Mouse (Mus musculus) MEL-GATA-1-ER (cell line): ENCODE measurements at regions not wholly inside any gene's neighbourhood (a gene's known extent, or its start where the extent isn't known, plus 50 kb on each side); places are given as distances from the start of the nearest gene placed in this dataset.

ENCODE experiments used
- DNase-seq: peaks from one replicate; pipeline ENCODE4 v3.0.0-alpha.2; 2012; ENCODE audit warnings: low read depth; ENCODE audit errors: extremely low read depth

DNA sequence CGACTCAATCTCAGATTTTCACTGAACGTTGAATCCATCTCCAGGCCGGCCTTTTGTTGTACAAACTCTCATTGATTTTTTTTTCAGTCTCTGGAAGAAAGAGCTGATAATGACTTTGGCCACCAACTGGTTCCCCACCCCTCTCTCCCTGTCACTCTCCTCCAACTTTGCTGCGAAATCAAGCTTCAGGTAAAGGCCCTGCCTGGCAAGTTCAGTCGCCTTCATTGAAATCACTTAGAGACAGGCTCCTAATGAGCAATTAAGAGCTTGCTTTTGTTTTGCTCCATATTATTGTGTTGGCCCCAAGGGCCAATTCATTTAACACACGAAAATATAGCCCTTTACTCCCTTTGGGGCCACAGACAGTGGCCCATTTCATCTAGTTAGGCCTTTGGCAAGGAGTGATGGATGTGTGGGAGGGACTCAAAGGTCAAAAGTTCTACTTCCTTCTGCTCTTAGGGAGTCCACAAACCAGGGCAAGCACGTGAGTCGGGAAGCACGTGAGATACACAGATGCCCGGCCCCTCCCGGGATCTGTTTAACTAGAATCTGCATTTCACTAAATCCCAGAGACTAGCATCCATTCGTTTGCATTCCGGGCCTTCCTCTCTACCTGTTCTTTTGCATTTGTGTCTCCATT, 120.0 kb downstream of the Dact1 start:
- DNase-seq, result no peak

DNA sequence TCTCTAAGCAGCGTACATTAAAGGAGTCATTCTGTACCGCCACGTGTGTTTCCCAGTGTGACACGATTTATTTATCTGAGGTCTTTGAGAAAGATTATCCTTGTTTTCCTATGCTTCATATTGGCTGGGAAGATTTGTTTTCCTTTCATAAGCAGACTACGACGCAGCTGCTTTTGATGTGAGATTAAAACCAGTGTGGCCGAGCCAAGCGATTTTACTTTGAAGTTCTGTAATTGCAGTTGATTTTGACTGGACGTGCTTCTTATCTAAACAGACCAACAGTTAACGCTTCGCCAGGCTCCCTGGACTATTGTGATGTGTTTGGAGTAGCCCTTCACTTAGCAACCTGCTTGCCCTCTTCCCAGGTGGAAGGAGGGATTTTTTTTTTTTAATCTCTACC, 120.6 kb downstream of the Dact1 start:
- no peak for DNase-seq

DNA sequence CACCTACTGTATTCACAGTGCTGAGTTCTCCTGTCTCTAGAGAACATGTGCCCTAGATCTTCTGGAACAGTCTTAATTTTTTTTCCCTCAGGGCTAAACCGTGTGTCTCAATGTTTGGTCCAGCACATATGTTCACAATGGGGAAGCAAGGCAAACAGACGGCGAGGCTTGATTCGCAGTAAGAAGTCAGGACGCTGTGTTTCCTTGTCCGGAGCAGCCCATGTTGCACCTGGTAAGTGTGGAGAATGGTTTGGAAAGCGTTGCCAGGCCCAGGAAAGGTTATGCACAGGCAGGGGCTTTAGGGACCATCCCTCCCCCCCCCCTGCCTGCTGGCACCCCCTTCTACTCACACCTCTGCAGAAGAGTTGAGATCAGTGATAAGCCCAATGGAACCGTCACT, 121.4 kb downstream of the Dact1 start:
- DNase-seq, result no peak

DNA sequence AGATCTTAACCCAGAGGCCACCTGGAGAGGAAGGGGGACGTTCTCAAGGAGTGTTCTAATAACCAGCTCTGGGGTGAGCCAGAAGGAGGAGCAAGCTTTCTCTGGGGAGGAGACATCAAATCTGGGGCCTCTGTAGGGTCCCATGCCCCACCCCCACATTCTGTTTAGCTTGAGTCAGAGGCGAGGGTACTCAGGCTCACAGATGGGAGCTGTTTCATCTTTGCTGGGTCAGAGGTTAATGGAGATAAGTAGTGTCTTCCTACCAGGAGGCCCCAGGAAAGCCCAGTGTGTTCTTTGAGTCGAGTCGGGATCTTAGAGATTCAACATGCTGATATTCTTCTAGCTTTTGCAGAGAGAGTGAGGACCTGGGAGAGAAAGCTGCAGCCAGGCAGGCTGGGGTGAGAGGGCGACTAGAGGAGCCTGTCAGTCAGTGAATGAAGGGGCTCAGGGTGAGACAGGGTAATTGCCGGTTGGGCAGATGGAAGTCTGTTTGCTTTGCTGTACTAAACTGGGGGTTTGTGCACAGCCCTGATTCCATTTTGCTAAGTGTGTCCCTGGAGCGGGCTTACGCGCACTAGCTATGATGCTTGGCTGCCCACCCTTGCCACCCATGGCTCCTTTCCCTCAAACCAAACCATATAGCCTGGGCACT, 124.0 kb downstream of the Dact1 start:
- no peak for DNase-seq

DNA sequence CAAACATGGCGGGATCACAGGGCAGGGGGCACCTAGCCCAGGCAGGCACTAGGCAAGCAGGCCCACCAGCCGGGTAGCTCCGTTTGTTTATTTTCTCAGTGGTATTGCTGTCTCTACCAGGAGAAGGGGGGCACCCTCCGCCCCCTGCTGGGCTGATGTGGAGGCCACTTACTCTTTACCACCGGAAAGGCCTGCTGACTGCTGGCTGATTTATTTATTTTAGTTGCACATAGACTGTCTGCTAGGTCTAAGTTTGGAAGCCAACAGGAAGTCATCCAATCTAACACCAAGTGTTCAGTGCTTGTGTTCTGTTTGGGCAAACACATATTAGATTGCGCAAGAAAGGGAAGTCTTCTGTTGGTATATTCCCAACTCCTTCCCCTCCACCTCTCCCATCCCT, 128.6 kb downstream of the Dact1 start:
- no peak for DNase-seq

DNA sequence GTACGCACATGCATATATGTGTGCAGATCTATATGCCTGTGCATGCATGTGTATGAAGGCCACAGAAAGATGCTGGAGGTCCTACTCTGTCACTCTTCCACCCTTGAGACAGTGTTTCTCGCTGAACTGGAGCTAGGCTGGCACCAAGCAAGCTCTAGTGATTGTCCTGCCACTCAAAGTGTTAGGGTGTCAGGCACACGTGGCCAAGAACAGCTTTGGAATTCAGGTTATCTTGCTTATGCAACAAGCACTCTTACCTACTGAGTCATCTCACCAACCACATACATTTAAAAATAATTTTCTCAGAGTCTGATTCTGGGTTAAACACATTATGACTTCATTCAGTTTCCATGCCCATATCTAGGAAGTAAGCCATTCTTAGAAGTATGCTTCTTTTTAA, 131.2 kb downstream of the Dact1 start:
- DNase-seq, result no peak

DNA sequence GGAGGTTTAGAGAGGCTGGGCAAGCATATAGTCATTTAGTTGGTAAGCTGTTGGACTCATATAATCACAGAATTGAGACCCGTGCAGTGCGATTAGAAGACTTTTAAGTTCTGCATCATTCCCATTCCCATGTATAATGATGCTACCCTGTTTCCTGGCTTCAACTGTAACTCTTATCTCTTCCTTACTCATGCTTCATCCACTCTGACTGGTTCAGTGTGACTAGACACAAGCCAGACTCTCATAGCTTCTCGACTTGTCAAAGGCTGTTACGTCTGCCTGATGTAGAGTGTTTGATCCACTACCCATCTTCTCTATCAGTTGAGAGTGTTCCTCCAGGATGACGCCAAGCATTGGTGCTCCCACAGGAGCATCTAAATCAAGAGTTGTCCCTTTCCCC, 131.6 kb downstream of the Dact1 start:
- DNase-seq, result no peak

DNA sequence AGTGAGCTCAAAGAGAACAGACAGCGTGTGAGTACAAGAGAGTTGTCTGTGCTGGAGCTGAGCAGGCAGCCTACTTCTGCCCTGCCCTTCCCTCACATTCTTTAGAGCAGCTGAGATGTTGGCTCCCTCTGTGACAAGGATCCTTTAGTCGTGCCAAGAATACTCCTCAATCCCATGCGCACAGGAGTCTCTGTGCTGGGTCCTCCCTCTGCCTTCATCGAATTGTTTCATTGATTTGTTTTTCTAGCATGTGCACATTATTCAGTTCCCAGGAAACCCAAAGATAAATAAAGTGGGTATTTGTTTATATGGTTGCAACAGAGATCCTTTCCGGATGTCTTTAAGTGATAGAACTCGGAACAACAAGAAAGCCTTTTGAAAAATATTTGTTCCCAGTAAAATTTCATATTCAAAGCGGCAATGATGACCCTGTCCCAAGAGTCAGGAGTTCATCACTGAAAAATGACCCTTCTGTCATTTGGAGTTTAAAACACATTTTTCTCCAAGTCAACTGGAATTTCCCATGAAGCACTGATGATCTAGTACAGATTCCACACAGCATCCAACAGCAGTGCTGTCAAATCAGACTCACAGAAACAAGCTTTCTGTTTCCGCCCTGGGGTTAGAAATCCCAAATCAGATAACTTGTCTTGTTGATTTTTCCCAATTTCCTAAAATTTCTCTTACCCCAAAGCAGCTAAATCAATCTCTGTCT, 136.7 kb downstream of the Dact1 start:
- no peak for DNase-seq

DNA sequence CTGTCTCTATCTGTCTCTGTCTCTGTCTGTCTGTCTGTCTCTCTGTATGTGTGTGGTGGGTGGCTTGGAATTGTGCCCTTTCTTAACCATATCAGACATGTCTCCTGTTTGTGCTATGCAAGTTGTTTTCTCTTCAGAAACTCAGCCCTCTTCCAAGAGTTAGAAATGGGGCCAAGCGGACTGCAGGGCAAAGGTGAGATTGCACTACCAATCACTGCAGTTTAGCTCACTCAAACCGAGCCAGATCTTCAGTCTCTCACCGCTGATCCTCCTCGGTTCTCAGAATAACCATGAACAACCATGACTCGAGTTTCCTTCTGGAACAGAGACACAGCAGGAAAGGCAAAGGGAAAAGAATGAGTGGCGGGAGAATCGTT, 137.2 kb downstream of the Dact1 start:
- DNase-seq, result no peak

DNA sequence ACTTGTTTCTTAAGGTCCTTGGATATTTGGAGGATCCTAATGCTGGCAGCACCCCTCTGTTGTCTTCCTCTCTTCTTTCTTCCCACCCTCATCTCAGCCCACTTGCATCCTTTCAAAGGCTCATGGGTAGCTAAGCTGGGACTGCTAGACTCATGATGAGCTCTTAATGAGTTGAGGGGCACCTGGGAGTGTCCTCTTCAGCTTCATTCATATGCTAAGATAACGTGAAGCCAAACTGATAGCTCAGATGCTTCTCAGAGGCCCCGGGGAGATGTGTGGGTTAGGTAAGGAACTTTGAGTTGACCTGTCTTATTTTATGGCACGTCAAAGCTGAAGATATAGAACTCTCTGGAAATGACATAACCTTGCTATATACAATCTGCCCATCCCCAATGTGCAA, 139.3 kb downstream of the Dact1 start:
- no peak for DNase-seq

DNA sequence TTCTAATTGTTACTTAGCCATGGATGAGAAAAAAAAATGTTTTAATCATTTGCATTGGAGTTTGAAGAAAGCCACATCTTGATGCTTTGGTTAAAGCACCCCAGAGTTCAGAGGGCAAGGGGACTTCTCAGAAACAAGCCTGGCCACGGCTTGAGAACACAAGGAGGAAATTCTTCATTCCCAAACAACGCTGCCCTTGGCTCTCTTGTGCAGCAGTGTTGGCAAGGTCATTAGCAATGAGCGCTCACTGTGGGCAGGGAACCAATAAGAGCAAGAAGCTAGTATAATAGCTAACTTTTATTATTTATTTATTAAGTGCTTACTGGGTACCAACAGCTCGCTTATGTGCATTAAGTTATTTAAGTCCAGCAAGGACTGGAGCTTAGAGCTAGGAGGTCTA, 140.4 kb downstream of the Dact1 start:
- DNase-seq, result no peak

DNA sequence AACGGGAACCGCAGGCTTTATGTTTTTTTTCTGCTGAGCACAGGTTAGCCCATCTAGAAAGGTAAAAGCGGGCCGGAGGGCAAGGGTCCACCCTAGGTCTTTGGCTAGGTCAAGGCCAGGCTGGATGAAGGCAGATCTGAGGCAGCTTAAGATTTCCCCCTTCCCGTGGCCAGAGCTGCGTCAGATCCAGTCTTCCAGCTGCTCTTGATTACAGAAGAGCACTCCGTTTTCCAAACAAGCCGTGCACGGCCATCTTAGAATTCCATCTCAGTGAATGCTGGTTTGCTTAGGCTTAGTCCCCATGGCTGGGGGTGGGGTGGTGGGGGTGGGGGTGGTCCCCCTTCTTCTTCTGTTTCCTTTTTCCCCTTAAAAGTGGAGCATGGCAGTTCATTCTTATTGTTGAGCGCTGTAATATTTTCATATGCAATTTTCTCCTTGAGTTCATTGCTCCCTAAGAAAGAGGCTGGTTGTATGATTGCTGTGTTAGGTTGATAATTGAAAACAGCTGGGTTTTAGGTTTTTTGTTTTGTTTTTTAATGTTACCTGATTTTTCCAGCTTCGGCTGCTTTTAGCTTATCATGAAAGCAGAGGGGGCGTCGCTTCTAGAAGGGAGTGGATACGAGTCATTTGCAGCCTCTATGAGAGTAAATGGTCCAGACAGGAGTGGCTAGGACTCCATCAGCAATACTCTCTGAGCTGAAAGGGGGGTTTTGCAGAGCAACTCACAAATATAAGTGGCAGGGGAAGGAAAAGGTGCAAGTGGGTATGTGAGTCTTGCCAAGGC, 141.2 kb downstream of the Dact1 start:
- DNase-seq, result no peak

DNA sequence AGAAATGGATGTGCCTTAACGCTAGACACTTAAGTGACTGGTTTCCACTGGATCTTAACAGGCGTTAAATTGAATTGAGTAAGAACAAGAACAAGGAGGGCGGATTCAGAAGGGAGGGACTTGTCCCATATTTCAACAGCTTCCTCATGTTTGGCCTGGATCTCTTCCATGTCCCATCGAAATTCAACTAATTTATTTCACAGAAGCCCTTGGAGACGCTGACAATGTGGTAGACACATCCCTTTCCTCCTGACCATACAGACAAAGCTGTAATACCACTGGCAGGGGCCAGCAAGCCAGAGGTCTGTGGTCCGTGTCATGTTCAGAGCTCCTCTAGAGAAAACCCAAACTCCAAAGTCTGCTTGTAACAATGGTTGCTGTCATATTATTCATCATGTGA, 147.2 kb downstream of the Dact1 start:
- DNase-seq, result no peak

DNA sequence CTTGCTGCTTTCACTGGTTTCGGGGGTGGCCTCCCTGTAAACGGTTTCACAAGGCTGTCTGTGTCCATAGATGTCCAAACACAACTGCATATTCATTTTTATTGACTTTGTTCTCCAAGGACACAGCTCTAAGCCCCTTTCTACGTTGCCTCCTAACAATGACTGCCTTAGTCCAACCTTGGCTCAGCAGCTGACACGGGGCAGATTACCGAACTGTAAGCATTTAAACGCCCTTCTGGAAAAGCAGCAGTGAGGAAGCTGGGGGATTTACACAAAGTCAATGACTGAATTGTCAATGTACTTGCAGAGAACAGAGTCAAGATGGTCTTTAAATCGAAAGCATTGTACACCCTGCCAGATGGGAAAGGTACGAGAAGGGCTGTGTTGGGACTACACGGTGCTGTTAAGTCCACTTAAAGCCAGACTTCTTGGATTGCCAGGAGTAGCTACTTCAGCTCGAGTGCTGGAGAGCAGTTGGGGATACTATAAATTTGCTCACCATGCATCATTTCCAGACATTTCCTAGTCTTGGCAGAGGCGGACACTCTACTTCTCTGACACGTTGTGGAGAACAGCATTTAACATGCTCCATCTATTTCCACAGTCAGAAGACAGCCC, 149.0 kb downstream of the Dact1 start:
- DNase-seq, result no peak

DNA sequence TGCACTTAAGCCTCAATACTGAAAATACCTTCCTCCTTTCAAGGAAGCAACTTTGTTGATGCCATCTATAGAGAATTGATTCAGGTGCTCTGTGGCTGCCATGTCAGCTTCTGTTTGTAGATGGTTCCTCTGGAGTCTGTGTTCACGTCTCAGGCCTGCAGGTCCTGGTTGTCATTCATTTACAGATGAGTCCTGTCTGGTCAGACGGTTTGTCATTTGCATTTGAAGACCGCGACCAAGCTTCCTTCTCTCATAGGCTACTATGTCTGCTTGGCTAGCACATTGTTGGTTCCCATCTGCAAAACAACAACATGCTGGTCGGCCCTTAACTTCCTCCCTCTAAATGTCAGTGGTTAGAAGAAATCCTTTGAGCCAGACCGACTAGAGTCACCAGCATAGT, 151.0 kb downstream of the Dact1 start:
- no peak for DNase-seq

DNA sequence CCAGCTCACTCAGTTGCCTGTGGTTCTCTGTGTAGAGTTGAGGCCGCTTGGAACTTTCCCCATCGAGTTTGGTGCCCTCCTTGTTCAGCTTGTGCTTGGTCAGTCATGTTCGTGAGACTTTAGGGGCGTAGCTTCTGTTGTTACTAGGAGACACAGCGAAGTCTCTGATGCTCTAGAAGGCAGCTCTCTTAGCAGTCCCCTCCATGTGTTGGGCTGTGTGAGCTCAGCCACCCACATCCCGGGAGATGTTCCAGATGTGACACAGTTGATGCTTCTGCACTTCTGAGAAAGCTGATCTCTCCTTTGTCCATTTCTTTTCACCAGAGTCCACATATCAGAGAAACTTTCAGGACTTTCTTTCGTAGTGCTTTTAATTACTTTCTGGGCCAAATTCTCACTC, 158.1 kb downstream of the Dact1 start:
- no peak for DNase-seq

DNA sequence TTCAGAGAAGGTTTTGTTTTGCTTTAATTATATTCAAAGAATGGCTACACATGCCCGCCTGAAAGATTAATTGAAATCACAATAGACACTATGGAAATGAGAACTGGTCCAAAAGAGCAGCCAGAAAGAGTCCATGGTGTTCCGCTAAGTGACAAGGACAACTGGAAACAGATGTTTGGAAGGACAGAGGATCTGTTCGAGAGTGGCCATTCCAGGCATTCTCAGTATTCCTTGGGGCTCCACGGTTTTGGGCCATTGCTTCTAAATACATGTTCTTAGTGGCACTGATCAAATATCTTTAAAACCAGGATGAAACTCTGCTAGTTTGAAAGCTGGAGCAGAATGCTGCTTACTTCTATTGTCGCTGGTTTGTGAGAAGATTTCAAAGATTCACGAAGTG, 158.6 kb downstream of the Dact1 start:
- no peak for DNase-seq

DNA sequence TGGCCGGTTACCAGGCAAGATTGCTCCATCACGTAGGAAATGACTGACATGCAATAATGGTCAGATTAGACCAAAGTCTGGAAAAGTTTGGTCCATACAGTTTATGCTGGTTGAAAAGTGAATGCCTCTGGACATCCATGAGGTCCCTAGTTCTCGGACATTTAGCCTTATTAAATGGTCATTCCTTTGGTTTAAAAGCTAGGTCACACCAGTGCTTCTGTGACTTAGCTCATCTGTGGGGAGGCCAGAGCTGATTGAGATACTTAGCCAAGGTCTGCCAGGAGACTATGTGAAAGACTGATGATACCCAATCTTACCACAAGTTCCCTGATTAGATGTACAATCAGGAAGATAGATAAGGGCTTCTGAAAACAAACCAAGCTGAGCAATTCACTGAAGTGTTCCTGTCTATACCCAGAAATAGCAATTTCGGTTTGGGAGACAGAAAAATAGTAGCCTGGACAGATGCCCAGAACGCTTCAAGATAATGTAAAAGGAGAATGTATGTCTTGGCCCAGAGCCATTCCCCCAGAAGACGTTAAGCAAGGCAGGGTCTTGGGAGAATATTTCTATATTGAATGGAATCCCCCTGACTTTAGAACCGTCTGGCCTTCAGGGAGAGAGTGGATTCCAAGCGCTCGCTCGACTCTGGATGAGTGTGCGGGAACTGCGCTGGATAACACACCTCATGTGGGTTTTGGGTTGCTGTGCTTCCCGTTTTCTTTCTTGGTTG, 161.5 kb downstream of the Dact1 start:
- DNase-seq, result no peak

DNA sequence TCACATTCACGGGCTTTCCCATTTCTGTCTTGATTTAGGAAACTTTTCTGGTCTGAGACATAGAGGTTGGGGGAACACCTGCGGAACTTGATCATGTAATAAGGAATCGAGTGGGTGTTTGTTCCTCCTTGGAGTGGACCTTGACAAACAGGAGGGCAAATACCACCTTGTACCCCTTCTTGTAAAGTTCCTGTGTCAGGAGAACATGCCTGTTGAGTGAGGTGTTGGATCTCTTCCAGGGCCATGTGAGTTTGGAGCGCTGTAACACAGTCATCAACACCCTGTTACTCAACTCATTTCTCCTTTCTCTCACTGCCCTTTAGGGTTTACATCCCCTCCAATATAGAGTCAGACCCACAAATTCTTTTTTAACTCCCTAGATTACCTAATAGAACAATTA, 162.0 kb downstream of the Dact1 start:
- no peak for DNase-seq

DNA sequence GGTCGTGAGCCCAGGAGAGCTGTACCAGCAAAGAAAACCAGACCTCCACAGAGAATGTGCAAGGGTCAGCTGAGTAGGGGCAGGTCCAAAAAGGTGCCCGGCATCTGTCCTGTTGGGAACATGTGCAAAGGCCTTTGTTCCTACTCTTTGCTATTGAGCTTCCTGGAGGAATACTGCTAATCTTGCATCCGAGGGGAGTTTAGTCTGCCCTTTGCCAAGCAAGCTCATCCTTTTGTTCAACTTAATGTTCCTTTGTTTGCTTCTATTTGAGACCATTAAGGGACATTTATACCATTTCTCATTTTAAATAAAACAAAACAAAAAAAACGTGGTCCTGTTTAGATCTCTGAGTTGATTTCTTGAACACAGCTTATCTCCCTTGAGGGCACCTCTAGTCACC, 166.6 kb downstream of the Dact1 start:
- DNase-seq, result no peak

DNA sequence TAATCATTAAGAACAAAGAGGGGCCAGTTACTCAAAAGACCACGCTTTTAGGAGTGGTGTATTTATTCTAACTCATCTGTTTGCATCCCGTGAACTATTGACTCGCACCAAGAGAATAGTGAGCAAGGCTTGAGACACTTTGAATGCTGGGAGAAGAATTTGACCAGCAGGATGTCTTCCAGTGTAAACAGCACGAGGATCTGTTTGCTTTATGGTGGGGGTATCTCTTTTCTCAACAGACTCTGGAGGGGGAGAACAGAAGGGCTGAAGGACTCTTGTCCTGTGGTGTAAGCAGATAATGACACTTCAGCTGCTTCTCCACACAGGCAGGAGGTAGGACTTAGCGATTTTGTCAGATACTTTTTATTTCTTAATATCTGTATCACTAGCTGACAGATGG, 168.0 kb downstream of the Dact1 start:
- no peak for DNase-seq
